Mouse (Mus musculus) liver, adult (tissue): ENCODE measurements around the gene Atp2b2.

ENCODE experiments used
- GATA4 ChIP-seq: IDR thresholded peaks from 2 replicates; pipeline ENCODE4 v1.6.1; 2014; ENCODE audit warnings: mild to moderate bottlenecking, low read length; ENCODE audit not compliant: insufficient replicate concordance

The Atp2b2 gene

GRCm38 (mm10) chr6:113830463-113830862, 211.9 kb downstream of the Atp2b2 start:
- no peak for TF ChIP-seq GATA4

- no peak for TF ChIP-seq GATA4
Observed at GRCm38 (mm10) chr6:113827309-113827708, 215.1 kb downstream of the Atp2b2 start.

- TF ChIP-seq GATA4: no peak
Observed at GRCm38 (mm10) chr6:113822417-113822816, 220.0 kb downstream of the Atp2b2 start.

GRCm38 (mm10) chr6:113816690-113817089, 225.7 kb downstream of the Atp2b2 start:
- TF ChIP-seq GATA4: no peak

- TF ChIP-seq GATA4: no peak
Observed at GRCm38 (mm10) chr6:113811462-113811861, 231.0 kb downstream of the Atp2b2 start.

GRCm38 (mm10) chr6:113810667-113811066, 231.7 kb downstream of the Atp2b2 start:
- TF ChIP-seq GATA4: no peak

- no peak for TF ChIP-seq GATA4
Observed at GRCm38 (mm10) chr6:113806241-113806640, 236.2 kb downstream of the Atp2b2 start.

GRCm38 (mm10) chr6:113801233-113801632, 241.2 kb downstream of the Atp2b2 start:
- no peak for TF ChIP-seq GATA4

- no peak for TF ChIP-seq GATA4
Observed at GRCm38 (mm10) chr6:113799915-113800314, 242.5 kb downstream of the Atp2b2 start.

- TF ChIP-seq GATA4: no peak
Observed at GRCm38 (mm10) chr6:113799349-113799748, 243.1 kb downstream of the Atp2b2 start.

- no peak for TF ChIP-seq GATA4
Observed at GRCm38 (mm10) chr6:113798921-113799320, 243.5 kb downstream of the Atp2b2 start.

GRCm38 (mm10) chr6:113795241-113795702, 247.1 kb downstream of the Atp2b2 start:
- no peak for TF ChIP-seq GATA4

GRCm38 (mm10) chr6:113792368-113792767, 250.0 kb downstream of the Atp2b2 start:
- TF ChIP-seq GATA4: no peak

- no peak for TF ChIP-seq GATA4
Observed at GRCm38 (mm10) chr6:113791012-113791411, 251.4 kb downstream of the Atp2b2 start.

GRCm38 (mm10) chr6:113787459-113787968, 254.9 kb downstream of the Atp2b2 start:
- no peak for TF ChIP-seq GATA4

- TF ChIP-seq GATA4: no peak
Observed at GRCm38 (mm10) chr6:113785658-113786057, 256.8 kb downstream of the Atp2b2 start.

- no peak for TF ChIP-seq GATA4
Observed at GRCm38 (mm10) chr6:113778229-113778753, 264.1 kb downstream of the Atp2b2 start.

GRCm38 (mm10) chr6:113768804-113769203, 273.6 kb downstream of the Atp2b2 start:
- no peak for TF ChIP-seq GATA4

GRCm38 (mm10) chr6:113761644-113762043, 280.8 kb downstream of the Atp2b2 start:
- no peak for TF ChIP-seq GATA4
